Mouse (Mus musculus) kidney, adult 2 months (tissue): ENCODE results near the gene Sphk2.
A peak's percentile ranks its signal among the peaks of the same experiment; 100 is the strongest.

Experiments used
- CTCF ChIP-seq: fragments of 200-500 bp; conservative IDR thresholded peaks from 2 replicates; pipeline ENCODE4 v1.5.1; 2011; ENCODE audit warnings: low read depth, mild to moderate bottlenecking, control low read depth, low read length, moderate library complexity, mixed read lengths; ENCODE audit not compliant: insufficient read depth, insufficient read length
- POLR2A ChIP-seq: fragments of 200-500 bp; IDR thresholded peaks from one replicate; pipeline ENCODE4 v1.6.1; 2011; ENCODE audit warnings: low read depth, low read length, control low read depth

GRCm38 (mm10) chr7:45730727-45731431, 13.1 kb upstream of the Sphk2 start:
- TF ChIP-seq POLR2A, result no peak
- TF ChIP-seq CTCF, result peak; percentile 39
